24 mouse cellular contexts compared by ENCODE assay signal in the genomic region with DNA sequence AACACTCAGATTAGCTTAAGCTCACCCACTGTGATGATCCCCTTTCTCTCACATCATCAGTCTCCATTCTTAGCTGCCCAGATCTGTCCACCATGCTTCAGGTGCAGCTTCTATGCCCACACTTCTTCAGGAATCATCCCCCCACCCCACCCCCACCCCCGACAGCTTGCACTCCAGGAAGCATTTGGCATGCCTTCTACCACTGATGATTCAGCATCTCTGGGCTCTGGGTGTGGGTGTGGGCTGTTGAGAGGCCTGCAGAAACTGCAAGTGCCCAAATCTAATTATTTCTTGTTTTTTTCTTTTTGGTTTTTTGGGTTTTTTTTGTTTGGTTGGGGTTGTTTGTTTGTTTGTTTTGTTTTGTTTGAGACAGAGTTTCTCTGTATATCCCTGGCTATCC. TPM values are rescaled to one million over a fixed set of nuclear protein-coding genes. Genes with fewer than 3 reads are reported as not detected.
A peak's percentile ranks its signal among the peaks of the same experiment; 100 is the strongest.
DNase-seq lines count a peak whose midpoint lies in the region; ATAC-seq and TF ChIP-seq lines count a peak whose summit lies in the region.
"Had no signal": no experiment of that assay in that cellular context is flagged by ENCODE, and none has a peak within 500 bp of the region (broad histone marks: within the 10 kb centered on the region; RNA-seq: fewer than 3 reads in every experiment).

No protein-coding gene starts in this region.

- no peak for DNase-seq in layer of hippocampus, adult 2 months (ENCODE audit: low spot score in 2 of 2)
- no peak for DNase-seq in layer of hippocampus, postnatal 36 days
- DNase-seq in right cerebral cortex, postnatal 25 days, result peak; percentile 11
- DNase-seq in right cerebral cortex, postnatal 14 days, result no peak
- peak; percentile 19 for DNase-seq in MEL (ENCODE audit: low read depth, low spot score)
- no peak for DNase-seq in heart, adult 2 months
- DNase-seq in cerebellum, adult 9-11 months, result no peak
- DNase-seq: adrenal gland, adult 8-10 months; cerebellum, adult 11 months; cerebellum, adult 9-10 months; cerebellum, postnatal 36 days; forebrain, postnatal 0 days; gastrocnemius, postnatal 36 days; heart, adult 11 months; heart, postnatal 10 days; heart, postnatal 4 days had no signal

- intact Hi-C loops in heart, adult 2 months (cut with DNase I), result loop anchor here (10.0 kb wide), 1 partner anchor 1247 kb away; no protein-coding TSS in a partner anchor

- H3K9ac ChIP-seq in MEL (ENCODE audit: control insufficient read depth, low read depth, low read length, poor library complexity, severe bottlenecking), result no peak overlapping the region
- H3K9ac ChIP-seq in heart, adult 2 months (ENCODE audit: low read depth, low read length), result no peak overlapping the region
- H3K9ac ChIP-seq: forebrain, embryonic 13.5 days; forebrain, postnatal 0 days; hindbrain, embryonic 12.5 days had no signal

- ATAC-seq in common myeloid progenitor, adult 5-6 weeks (replicated peaks; ENCODE audit: low read depth, poor library complexity, severe bottlenecking), result 0 out of 2 replicates have a peak, but pooled peaks have one; percentile 59
- ATAC-seq: forebrain, embryonic 13.5 days; forebrain, postnatal 0 days; hindbrain, embryonic 16.5 days; inflammation-experienced regulatory T-cells, adult 6 months had no signal

- H3K27me3 ChIP-seq in MEL (ENCODE audit: control insufficient read depth in 1 of 2, insufficient read depth in 2 of 2, low read length in 2 of 2), result no peaks in the 10 kb centered on the region
- H3K27me3 ChIP-seq in heart, adult 2 months (ENCODE audit: control insufficient read depth, insufficient read depth, low read length), result no peaks in the 10 kb centered on the region
- H3K27me3 ChIP-seq: CH12.LX; forebrain, embryonic 13.5 days; hindbrain, embryonic 12.5 days had no signal

- peak overlapping the region; percentile 80; the same call in 1 of the 2 replicates for H3K27ac ChIP-seq in layer of hippocampus, adult 2 months
- H3K27ac ChIP-seq in MEL (ENCODE audit: control insufficient read depth, low read depth, low read length), result no peak overlapping the region
- no peak overlapping the region for H3K27ac ChIP-seq in heart, adult 2 months
- H3K27ac ChIP-seq: embryonic facial prominence, embryonic 10.5 days; forebrain, embryonic 13.5 days; hindbrain, embryonic 12.5 days had no signal

- no peak for TF ChIP-seq POLR2A in MEL (IDR thresholded peaks at IDR 0.05; ENCODE audit: control insufficient read depth in 1 of 2, insufficient read depth in 1 of 2, low read depth in 1 of 2, low read length in 2 of 2, poor library complexity in 1 of 2)
- TF ChIP-seq POLR2A in heart, adult 2 months (IDR thresholded peaks at IDR 0.05; ENCODE audit: insufficient read depth, low read depth, low read length), result no peak

- H3K9me3 ChIP-seq in MEL (replicated peaks; ENCODE audit: insufficient read depth, low read length), result no peaks in the 10 kb centered on the region
- H3K9me3 ChIP-seq: embryonic facial prominence, embryonic 10.5 days; forebrain, embryonic 13.5 days; heart, embryonic 10.5 days; hindbrain, embryonic 12.5 days had no signal

- 36% methylated on average over 1 of the region's 1 CpGs for WGBS in heart, adult 2 months

- no peak overlapping the region for H3K4me3 ChIP-seq in layer of hippocampus, adult 2 months
- no peak overlapping the region for H3K4me3 ChIP-seq in MEL (ENCODE audit: control insufficient read depth in 1 of 2, insufficient read depth in 1 of 2, low read depth in 2 of 2, low read length in 2 of 2)
- no peak overlapping the region for H3K4me3 ChIP-seq in heart, adult 2 months
- H3K4me3 ChIP-seq: embryonic facial prominence, embryonic 10.5 days; forebrain, embryonic 13.5 days; heart, embryonic 10.5 days; hindbrain, embryonic 12.5 days had no signal

- TF ChIP-seq RAD21 in MEL (IDR thresholded peaks at IDR 0.05; ENCODE audit: low read depth, low read length), result no peak

- TF ChIP-seq EP300 in MEL (IDR thresholded peaks at IDR 0.05; ENCODE audit: low read depth in 1 of 2, low read length in 2 of 2), result no peak
- no peak for TF ChIP-seq EP300 in heart, adult 2 months (IDR thresholded peaks at IDR 0.05; ENCODE audit: insufficient read depth, low read depth, low read length)

- no peak for TF ChIP-seq CTCF in layer of hippocampus, adult 2 months (conservative IDR thresholded peaks at IDR 0.05)
- no peak for TF ChIP-seq CTCF in MEL (IDR thresholded peaks at IDR 0.05 in 2 of 3, conservative IDR thresholded peaks at IDR 0.05 in 1 of 3; ENCODE audit: control insufficient read depth in 1 of 3, insufficient read depth in 1 of 3, low read depth in 2 of 3, low read length in 3 of 3, poor library complexity in 1 of 3, severe bottlenecking in 1 of 3)
- TF ChIP-seq CTCF in heart, adult 2 months (IDR thresholded peaks at IDR 0.05), result no peak

- H3K4me1 ChIP-seq in MEL (ENCODE audit: control insufficient read depth in 1 of 2, insufficient read depth in 2 of 2, low read length in 2 of 2), result peaks cover 0 to 4% of the 10 kb centered on the region in 2 experiments; a peak in 2 of 4 replicates
- H3K4me1 ChIP-seq in heart, adult 2 months (ENCODE audit: control insufficient read depth, insufficient read depth, low read length), result peaks cover 3% of the 10 kb centered on the region
- H3K4me1 ChIP-seq: embryonic facial prominence, embryonic 10.5 days; forebrain, embryonic 13.5 days; hindbrain, embryonic 12.5 days had no signal

- no peaks in the 10 kb centered on the region for H3K79me2 ChIP-seq in MEL (ENCODE audit: control insufficient read depth, insufficient read depth, low read length, poor library complexity)
- H3K79me2 ChIP-seq in heart, adult 2 months (replicated peaks; ENCODE audit: control insufficient read depth, insufficient read depth, low read length), result no peaks in the 10 kb centered on the region

- H3K36me3 ChIP-seq in MEL (ENCODE audit: control insufficient read depth in 1 of 2, insufficient read depth in 2 of 2, low read length in 2 of 2), result no peaks in the 10 kb centered on the region
- H3K36me3 ChIP-seq in heart, adult 2 months (ENCODE audit: control insufficient read depth, insufficient read depth, low read length), result no peaks in the 10 kb centered on the region
- H3K36me3 ChIP-seq: embryonic facial prominence, embryonic 10.5 days; heart, embryonic 10.5 days; hindbrain, embryonic 12.5 days had no signal

TF ChIP-seq in MEL, 35 proteins besides CTCF, POLR2A, EP300 and RAD21:
- TF ChIP-seq CHD1 (IDR thresholded peaks at IDR 0.05; ENCODE audit: low read depth, low read length) (no peak), USF2 (IDR thresholded peaks at IDR 0.05; ENCODE audit: borderline replicate concordance in 1 of 2, insufficient read depth in 1 of 2, low read depth in 1 of 2, low read length in 2 of 2) (no peak), ELF1 (IDR thresholded peaks at IDR 0.05; ENCODE audit: low read depth, low read length) (no peak), CHD2 (IDR thresholded peaks at IDR 0.05; ENCODE audit: low read length) (no peak), TBP (IDR thresholded peaks at IDR 0.05; ENCODE audit: low read depth, low read length) (no peak), NELFE (IDR thresholded peaks at IDR 0.05; ENCODE audit: low read depth, low read length) (no peak), MAX (IDR thresholded peaks at IDR 0.05; ENCODE audit: low read length) (no peak), SMC3 (IDR thresholded peaks at IDR 0.05; ENCODE audit: low read depth, low read length) (no peak), NRF1 (IDR thresholded peaks at IDR 0.05; ENCODE audit: insufficient read depth, low read depth, low read length, poor library complexity, severe bottlenecking) (no peak), JUND (IDR thresholded peaks at IDR 0.05; ENCODE audit: low read depth, low read length) (no peak), MAFK (IDR thresholded peaks at IDR 0.05; ENCODE audit: borderline replicate concordance, low read depth, low read length) (no peak), SIN3A (IDR thresholded peaks at IDR 0.05; ENCODE audit: low read length) (no peak), TAL1 (IDR thresholded peaks at IDR 0.05; ENCODE audit: low read length) (no peak), ZC3H11A (IDR thresholded peaks at IDR 0.05; ENCODE audit: low read depth, low read length) (no peak), KAT2A (conservative IDR thresholded peaks at IDR 0.05; ENCODE audit: low read depth, low read length) (no peak), GABPA (IDR thresholded peaks at IDR 0.05; ENCODE audit: low read depth, low read length) (no peak), ETS1 (IDR thresholded peaks at IDR 0.05; ENCODE audit: low read depth, low read length) (no peak), POLR2AphosphoS2 (IDR thresholded peaks at IDR 0.05; ENCODE audit: low read length) (no peak), HCFC1 (IDR thresholded peaks at IDR 0.05; ENCODE audit: low read depth, low read length) (no peak)

RNA-seq across cellular contexts. Expression of gene Filip1, which starts 9.0 kb away (rescaled TPM):
- 10 to 100 TPM; 11.7 to 13.9 TPM for total RNA-seq in layer of hippocampus, adult 2 months (2021)
- total RNA-seq in layer of hippocampus, postnatal 36 days (2021), result 10 to 100 TPM in 1 of 2 experiments, 1 to 10 TPM in 1; 8.5 to 10.3 TPM
- total RNA-seq in MEL (2012; rRNA removed), result not detected in 2 replicates
- polyA plus RNA-seq in MEL (2012; ENCODE audit: insufficient read depth in 1 of 2, insufficient read length in 2 of 2, low read depth in 1 of 2, low replicate concordance in 2 of 2, missing spikeins in 1 of 2), result not detected
- 0.34 and 0.46 TPM in 2 replicates for total RNA-seq in common myeloid progenitor, adult 5-6 weeks (2017)
- 100 to 1,000 TPM in 1 of 2 experiments, 10 to 100 TPM in 1; 91.1 to 126 TPM for total RNA-seq in heart, adult 2 months (2021)
- 18.8 and 31.3 TPM in 2 replicates for polyA plus RNA-seq in heart, adult 2 months (2012; rRNA removed)

RNA-seq across cellular contexts. Expression of gene Senp6, which starts 45.1 kb away (rescaled TPM):
- 100 to 1,000 TPM in 1 of 2 experiments, 10 to 100 TPM in 1; 97.4 to 119 TPM for total RNA-seq in layer of hippocampus, adult 2 months (2021)
- 100 to 1,000 TPM; 107 TPM for total RNA-seq in layer of hippocampus, postnatal 36 days (2021)
- total RNA-seq in MEL (2012; rRNA removed), result 70.5 and 71.1 TPM in 2 replicates
- polyA plus RNA-seq in MEL (2012; ENCODE audit: insufficient read depth in 1 of 2, insufficient read length in 2 of 2, low read depth in 1 of 2, low replicate concordance in 2 of 2, missing spikeins in 1 of 2), result 100 to 1,000 TPM in 1 of 2 experiments, 10 to 100 TPM in 1; 67.0 to 670 TPM
- total RNA-seq in common myeloid progenitor, adult 5-6 weeks (2017), result 203 and 226 TPM in 2 replicates
- 10 to 100 TPM; 62.5 to 72.7 TPM for total RNA-seq in heart, adult 2 months (2021)
- polyA plus RNA-seq in heart, adult 2 months (2012; rRNA removed), result 9.6 and 18.0 TPM in 2 replicates

Comparison
In these comparisons a context has a peak if more than half of its experiments do, and no peak if none do; other contexts are left out.
1. DNase-seq: peak in right cerebral cortex, postnatal 25 days (single experiment) and MEL (single experiment); none in layer of hippocampus, adult 2 months (0 of 2), layer of hippocampus, postnatal 36 days (0 of 2), right cerebral cortex, postnatal 14 days (single experiment), heart, adult 2 months (0 of 2) and cerebellum, adult 9-11 months (single experiment).
2. RNA of gene Filip1, which starts 9.0 kb away (total RNA-seq): 91.1 to 126 TPM in heart, adult 2 months; 11.7 to 13.9 TPM in layer of hippocampus, adult 2 months, 8.5 to 10.3 TPM in layer of hippocampus, postnatal 36 days, 0.34 to 0.46 TPM in common myeloid progenitor, adult 5-6 weeks and not detected in MEL; every median in the first group is over 4 times any median in the second.